Mouse (Mus musculus): ENCODE results near the gene Naaa.

The Naaa gene

DNA sequence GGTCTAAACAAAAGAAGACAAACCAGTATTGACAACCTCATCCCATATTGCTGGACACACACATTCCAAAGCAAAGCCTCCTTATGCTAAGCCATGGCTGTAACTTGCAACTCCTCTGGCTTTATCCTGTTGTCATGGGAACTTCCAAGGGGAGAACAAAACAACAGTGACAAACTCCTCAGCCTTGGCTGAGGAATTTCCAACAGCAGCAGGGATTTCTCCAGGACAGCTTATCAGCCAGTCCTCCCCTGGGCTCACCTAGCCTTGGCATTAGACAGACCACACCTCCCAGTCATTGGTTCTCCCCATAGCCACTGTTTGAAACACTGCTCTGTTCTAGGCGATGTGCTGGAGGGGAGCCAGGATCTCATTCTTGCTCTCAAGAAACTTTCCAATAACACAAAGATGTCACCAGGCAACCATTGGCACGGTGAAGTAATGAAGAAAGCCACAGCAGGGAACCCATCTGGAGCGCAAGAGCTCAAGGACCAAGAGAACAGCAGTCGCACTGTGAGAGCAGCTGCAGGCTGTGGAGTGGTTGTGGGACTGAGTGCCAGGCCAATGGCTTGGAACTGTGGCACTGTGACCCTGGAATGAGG lies 14.1 kb downstream of the Naaa start:
- DNase-seq (ENCODE audit: low spot score in 2 of 2) = peak; percentile 91 to 94

GRCm38 (mm10) chr5:92262646-92263045 lies 15.3 kb downstream of the Naaa start:
- DNase-seq (ENCODE audit: low spot score in 2 of 2) = no peak

GRCm38 (mm10) chr5:92256218-92256617 lies 21.8 kb downstream of the Naaa start, which contains the start of gene Ppef2:
Ppef2 (minus strand) TSS chr5:92256278.
- DNase-seq (ENCODE audit: low spot score in 2 of 2) = no peak

- no peak for DNase-seq (ENCODE audit: low spot score in 2 of 2)
Observed at GRCm38 (mm10) chr5:92254476-92254875, 23.5 kb downstream of the Naaa start.

GRCm38 (mm10) chr5:92252797-92253343 lies 25.1 kb downstream of the Naaa start:
- peak; percentile 48 to 49 for DNase-seq (ENCODE audit: low spot score in 2 of 2)

DNA sequence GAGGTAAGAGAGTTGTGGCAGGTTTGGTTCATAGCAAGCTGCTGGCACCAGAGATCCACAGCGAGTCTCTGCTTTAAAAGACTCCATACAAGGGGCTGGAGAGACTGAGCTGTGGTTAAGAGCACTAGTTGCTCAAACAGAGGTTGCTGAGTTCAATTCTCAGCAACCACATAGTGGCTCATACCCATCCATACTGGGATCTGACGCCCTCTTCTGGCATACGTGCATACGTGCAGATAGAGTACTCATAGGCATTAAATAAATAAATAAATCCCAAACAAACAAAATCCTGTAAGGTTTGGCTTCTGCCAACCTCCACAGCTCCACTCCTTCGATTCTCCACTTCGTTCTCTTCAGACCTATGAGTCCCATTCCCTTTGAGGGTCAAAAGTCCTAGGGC lies 25.9 kb downstream of the Naaa start:
- no peak for DNase-seq (ENCODE audit: low spot score in 2 of 2)

DNA sequence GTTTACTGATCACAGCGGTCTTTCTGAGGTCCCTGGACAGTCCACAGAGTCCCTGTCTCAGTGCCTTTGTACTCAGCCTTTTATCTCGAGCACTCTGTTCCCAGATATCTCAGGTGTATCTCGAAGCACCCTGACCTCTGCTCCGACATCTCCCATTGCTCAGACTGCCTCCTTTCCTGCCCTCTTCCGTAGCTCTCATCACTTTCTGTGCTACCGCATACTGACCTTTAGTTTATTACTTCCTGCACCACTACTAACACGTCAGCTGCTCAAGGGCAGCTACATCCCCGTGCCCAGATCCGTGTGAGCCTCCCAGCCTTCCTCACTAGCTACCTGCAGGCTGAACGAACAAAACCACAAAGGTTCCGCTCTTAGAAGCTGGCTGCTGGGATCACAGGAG lies 29.4 kb downstream of the Naaa start:
- no peak for DNase-seq (ENCODE audit: low spot score in 2 of 2)

- no peak for DNase-seq (ENCODE audit: low spot score in 2 of 2)
Observed at GRCm38 (mm10) chr5:92245483-92245882, 32.5 kb downstream of the Naaa start.

GRCm38 (mm10) chr5:92244900-92245299 lies 33.1 kb downstream of the Naaa start:
- no peak for DNase-seq (ENCODE audit: low spot score in 2 of 2)

GRCm38 (mm10) chr5:92240769-92241168 lies 37.2 kb downstream of the Naaa start:
- DNase-seq (ENCODE audit: low spot score in 2 of 2) = peak; percentile 25 to 44

GRCm38 (mm10) chr5:92239333-92240232 lies 38.4 kb downstream of the Naaa start:
- DNase-seq (ENCODE audit: low spot score in 2 of 2) = peak; percentile 81 to 85

DNA sequence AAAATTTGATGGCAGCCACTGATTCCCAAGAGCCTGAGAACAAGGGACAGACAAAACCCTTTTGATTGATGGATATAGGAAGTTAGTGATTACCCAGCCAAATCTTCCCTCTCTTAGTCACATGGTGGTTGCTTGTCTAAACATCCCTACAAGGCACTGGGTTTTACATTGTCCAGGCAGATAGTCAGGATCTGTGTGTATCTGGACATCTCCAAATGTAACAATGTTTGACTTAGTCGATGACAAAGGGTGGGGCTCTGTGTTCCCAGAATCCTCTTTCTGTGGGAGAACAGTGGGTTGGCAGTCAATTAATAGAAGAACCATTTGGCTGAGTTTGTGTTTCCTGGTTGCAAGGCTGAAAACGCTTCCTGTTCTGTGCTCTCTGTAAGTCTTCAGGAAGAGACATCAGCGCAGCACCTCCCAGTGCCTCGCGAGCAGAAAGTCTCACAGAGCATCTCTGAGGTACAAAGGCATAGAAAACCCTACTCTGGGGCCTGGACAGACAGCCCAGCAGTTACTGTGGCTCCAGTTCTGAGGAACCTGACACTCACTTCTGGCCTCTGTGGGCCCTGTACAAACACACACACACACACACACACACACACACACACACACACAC lies 42.9 kb downstream of the Naaa start:
- DNase-seq (ENCODE audit: low spot score in 2 of 2) = no peak

DNA sequence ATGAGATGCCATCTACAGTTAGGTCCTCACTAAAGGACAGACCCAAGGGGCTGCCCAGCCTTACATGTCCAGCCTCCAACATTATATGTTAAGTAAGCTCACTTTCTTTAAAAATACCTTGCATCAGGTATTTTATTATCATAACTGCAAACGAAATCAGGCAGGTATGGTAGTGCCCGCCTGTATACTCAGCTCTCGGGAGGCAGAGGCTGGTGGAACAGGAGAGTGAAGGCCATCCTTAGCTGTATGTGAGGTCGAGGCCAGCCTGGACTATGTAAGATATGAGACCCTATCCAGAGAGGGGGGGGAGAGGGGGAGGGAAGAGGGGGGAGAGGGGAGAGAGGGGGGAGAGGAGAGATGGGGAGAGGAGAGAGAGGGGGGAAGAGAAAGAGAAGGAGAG lies 44.6 kb downstream of the Naaa start:
- DNase-seq (ENCODE audit: low spot score in 2 of 2) = no peak

DNA sequence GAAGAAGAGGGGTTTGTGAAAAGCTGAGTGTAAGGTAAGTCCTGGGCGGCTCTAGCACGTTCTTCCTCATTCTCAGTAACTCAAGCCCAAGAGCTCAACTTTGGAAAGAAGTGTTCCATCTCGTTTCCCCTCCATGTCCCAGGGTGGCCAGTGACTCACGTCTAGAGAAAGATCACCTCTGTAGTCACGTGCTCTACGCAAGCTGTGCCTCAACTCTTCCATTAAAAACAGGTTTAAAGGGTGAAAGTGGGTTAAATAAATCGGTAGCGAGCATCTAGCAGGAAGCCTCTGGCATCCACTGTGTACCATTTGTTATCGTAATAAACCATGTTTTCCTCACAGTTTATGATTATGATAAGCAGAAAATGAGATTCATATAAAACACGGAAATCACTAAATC lies 46.1 kb downstream of the Naaa start:
- no peak for DNase-seq (ENCODE audit: low spot score in 2 of 2)

DNA sequence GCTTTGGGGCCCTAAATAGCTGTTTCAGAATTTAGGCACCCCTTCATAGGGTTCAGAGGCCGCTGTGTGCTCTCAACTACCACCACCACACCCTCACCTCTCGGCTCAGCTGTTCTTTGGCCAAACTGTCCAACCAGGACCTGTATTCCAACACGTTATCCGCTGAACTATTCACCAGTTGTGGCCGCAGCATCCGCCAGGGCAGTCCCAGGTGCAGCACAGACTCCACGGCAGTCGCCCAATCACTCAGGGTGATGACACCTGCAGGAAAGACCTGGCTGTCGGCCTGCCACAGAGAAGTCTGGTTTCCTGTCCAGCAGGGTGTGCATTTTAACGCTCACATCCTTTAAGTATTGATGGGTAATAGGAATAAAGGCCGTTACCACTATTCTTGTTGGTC lies 47.7 kb downstream of the Naaa start:
- DNase-seq (ENCODE audit: low spot score in 2 of 2) = no peak

DNA sequence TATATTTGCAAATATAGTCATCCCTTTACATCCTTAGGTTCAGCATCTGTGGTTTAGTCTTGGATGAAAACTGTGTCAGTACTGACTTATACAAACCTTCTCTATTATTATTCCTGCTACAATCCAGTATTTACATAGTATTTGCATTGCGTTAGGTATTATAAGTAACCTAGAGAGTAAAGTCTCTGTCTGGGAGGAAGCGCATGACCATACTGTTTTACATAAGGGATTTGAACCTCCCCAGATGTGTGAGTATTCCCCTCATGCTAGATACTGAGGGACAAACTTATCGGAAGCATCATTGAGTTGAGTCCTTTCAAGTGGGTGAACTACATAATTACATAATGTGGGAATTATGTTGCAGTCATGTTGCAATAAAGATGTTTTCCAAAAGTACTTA lies 48.5 kb downstream of the Naaa start:
- DNase-seq (ENCODE audit: low spot score in 2 of 2) = no peak

DNA sequence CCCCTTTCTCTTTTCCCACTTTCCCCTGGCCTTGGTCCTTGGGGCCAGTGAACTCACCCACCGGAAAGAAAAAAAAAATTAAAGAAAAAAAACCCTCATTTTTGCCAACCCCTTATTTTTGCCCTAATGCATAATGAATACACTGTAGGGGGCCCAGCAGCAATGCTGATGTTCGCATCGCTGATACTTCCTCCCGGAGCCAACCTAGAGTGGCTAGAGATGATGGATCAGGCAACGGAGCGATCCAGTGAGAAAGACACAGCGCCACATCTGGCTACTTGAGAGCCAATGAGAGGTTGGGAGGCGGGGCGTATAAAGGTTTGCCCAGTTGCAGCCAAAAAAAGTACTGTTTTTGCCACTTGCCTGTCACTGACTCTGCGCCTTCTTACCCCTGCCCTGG lies 49.2 kb downstream of the Naaa start:
- DNase-seq (ENCODE audit: low spot score in 2 of 2) = no peak

- no peak for DNase-seq (ENCODE audit: low spot score in 2 of 2)
Observed at GRCm38 (mm10) chr5:92227782-92228181, 50.2 kb downstream of the Naaa start.

DNA sequence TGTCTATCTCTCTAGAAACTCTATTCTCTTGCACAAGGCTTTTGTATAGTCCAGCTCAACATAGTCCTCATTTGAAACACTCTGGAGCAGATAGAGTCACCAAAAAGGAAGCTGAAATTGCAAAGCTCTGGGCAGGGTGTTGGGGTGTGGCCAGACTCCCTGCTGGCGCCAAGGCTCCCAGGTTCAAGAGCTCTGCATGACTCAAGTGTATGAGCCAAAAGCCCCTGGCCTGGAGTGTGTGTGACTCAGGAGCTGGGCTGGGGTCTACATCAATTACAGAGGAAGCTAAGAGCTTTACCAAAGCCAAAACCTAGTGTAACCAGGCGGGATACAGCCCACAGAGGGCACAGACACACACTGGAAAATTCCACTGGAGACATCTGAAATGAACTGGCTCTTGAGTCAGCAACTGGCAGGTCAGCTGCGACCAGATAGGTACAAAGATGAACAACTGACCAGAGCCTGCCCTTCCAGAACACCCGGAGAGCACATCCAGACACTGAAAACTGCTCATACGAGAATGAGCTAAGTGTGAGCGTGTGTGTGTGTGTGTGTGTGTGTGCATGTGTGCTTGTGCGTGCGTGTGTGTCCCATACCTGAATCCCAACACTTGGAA lies 57.6 kb downstream of the Naaa start:
- no peak for DNase-seq (ENCODE audit: low spot score in 2 of 2)

GRCm38 (mm10) chr5:92219826-92220225 lies 58.1 kb downstream of the Naaa start:
- no peak for DNase-seq (ENCODE audit: low spot score in 2 of 2)

DNA sequence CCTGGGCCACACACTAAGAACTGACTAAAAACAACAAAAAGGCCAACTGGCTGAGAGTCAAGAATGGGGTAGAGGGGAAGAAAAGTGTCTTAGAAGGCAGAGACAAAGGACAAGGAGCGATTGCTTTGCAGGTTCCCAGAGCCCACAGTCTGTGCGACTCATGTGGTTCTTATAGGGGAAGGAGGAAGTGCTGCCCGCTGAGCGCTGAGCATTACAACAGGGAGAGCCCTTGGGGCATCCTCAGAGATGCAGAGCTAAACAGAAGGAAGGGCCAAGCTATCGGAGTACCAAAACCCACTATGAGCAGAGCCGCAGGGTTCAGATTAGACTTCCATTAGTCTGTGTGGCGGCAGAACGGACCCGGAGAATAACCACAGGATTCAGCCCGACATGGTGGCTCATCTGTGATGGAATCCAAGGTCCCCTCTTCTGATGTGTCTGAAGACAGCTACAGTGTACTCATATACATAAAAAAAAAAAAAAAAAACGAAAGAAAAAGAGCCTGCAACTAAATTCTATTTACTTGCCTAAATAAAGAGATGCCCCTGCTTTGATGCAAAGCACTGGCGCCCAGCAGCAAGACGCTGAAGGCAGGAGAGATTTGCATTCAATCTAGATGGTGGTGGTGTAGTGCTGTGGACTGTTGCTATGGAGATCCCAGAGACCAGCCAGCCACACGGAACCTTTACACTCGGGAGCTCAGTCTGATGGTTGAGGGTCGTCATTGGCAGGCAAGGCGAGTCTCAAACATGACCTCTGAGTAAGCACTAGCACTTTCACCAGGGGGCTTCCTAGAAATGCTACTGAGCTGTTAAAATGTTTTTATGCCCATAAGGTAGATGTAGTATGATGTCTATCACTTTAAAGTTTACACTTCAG lies 58.8 kb downstream of the Naaa start:
- peak in 1 of 2 experiments; percentile 54 for DNase-seq (ENCODE audit: low spot score in 2 of 2)
